Mouse (Mus musculus): ENCODE data around the gene Sh3rf3.

DNA sequence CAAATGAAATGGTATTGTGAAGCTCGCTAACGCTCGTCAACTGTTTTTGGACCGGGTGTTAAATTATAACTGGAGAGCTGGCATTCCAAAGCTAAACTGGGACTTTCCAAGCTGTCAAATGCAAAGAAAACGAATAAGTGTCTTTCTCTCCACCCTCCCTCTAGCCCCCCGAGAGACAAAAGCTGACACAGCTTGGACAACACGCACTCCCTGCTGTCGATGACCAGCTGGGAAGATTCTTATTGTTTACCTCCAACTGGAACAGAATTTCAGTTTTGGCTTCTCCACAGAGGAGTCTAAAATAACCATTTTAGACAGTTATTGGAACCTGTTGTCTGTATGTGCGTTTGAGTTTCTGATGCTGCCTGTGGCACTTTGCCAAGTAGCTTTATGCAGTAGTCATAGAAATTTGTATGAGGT lies 123.3 kb downstream of the Sh3rf3 start:
- TF ChIP-seq POLR2A (IDR thresholded peaks at IDR 0.05; ENCODE audit: low read depth, low read length) = no peak
- no peak for TF ChIP-seq CTCF (IDR thresholded peaks at IDR 0.05; ENCODE audit: extremely low read depth, insufficient read length, insufficient replicate concordance, low read depth, low read length)

All from small intestine, adult 2 months (tissue).